Mouse (Mus musculus) lung, embryonic 16.5 days (tissue): ENCODE data around the gene Olfr119. TPM values are rescaled to one million over a fixed set of nuclear protein-coding genes. Genes with fewer than 3 reads are reported as not detected.
"Not testable (repeated sequence)": the region's sequence is repeated elsewhere in the genome, so short reads cannot be mapped to it uniquely, and the experiment has no call there.

ENCODE experiments used
- ATAC-seq: fragments of 200-750 bp; cut with Nextera tagmentation; 2 replicates; pipeline ENCODE4 v1.8.0; 2017; ENCODE audit warnings: low read depth, mild to moderate bottlenecking, moderate library complexity
- H3K27ac ChIP-seq: fragments of 300-500 bp; sonication (generic); 2 replicates; pipeline ENCODE4 v1.5.1; 2014; ENCODE audit warnings: mild to moderate bottlenecking, control low read depth, low read length
- H3K27me3 ChIP-seq: fragments of 300-500 bp; sonication (generic); 2 replicates; pipeline ENCODE4 v1.6.1; 2014; ENCODE audit warnings: low read depth, low read length, mixed read lengths; ENCODE audit not compliant: control insufficient read depth, insufficient read depth
- H3K36me3 ChIP-seq: fragments of 300-500 bp; sonication (generic); 2 replicates; pipeline ENCODE4 v1.6.1; 2014; ENCODE audit warnings: low read length; ENCODE audit not compliant: control insufficient read depth, insufficient read depth
- H3K4me1 ChIP-seq: fragments of 300-500 bp; sonication (generic); replicated peaks from 2 replicates; pipeline ENCODE4 v1.6.1; 2014; ENCODE audit warnings: low read length, mixed read lengths; ENCODE audit not compliant: control insufficient read depth, insufficient read depth
- H3K4me2 ChIP-seq: fragments of 300-500 bp; sonication (generic); 2 replicates; pipeline ENCODE4 v1.6.1; 2014; ENCODE audit warnings: low read depth, low read length, control low read depth
- H3K4me3 ChIP-seq: fragments of 300-500 bp; sonication (generic); 2 replicates; pipeline ENCODE4 v1.5.1; 2014; ENCODE audit warnings: mild to moderate bottlenecking, low read length, control low read depth
- H3K9ac ChIP-seq: fragments of 300-500 bp; sonication (generic); 2 replicates; pipeline ENCODE4 v1.6.1; 2014; ENCODE audit warnings: low read length, control low read depth
- H3K9me3 ChIP-seq: fragments of 300-500 bp; sonication (generic); 2 replicates; pipeline ENCODE4 v1.6.1; 2016; ENCODE audit warnings: low read length; ENCODE audit not compliant: control insufficient read depth
- WGBS: fragments of 180-500 bp; shearing (Covaris S2); extraction: QIAGEN DNeasy Blood & Tissue Kit; methylation state at CpG from one replicate; pipeline ENCODE4 v1.1.7; 2014; 5-methylcytosine and 5-hydroxymethylcytosine counted together
- polyA plus RNA-seq: library from polyadenylated mRNA; unstranded; fragments of >200 nt; fragmentation: Nextera tagmentation; extraction: Ambion mirVana; gene quantifications from 2 replicates; pipeline ENCODE4 v1.2.1, GENCODE M21; 2015

The Olfr119 gene
- not detected in 2 replicates for polyA plus RNA-seq

GRCm38 (mm10) chr17:37696264-37696663 is at the start of gene Olfr119:
TSS of gene Olfr119 (plus strand) at chr17:37696564.
- not testable (repeated sequence) for H3K9me3 ChIP-seq, H3K4me1 ChIP-seq, H3K4me3 ChIP-seq, H3K27me3 ChIP-seq, H3K36me3 ChIP-seq, H3K4me2 ChIP-seq, H3K27ac ChIP-seq, ATAC-seq, H3K9ac ChIP-seq
- WGBS, result 50% methylated on average over 1 of the region's 1 CpGs

GRCm38 (mm10) chr17:37663682-37664081 is 32.7 kb upstream of the Olfr119 start, which contains the start of gene Olfr117:
TSS of gene Olfr117 (minus strand) at chr17:37663782.
- 50% methylated on average over 1 of the region's 1 CpGs for WGBS
- H3K9ac ChIP-seq, result no peak within 1 kb of the TSS
- H3K27ac ChIP-seq, result no peak within 1 kb of the TSS
- no peaks in the 10 kb centered on the region for H3K4me1 ChIP-seq
- H3K36me3 ChIP-seq, result no peaks in the 10 kb centered on the region
- H3K4me2 ChIP-seq, result no peak within 1 kb of the TSS
- H3K4me3 ChIP-seq, result no peak within 1 kb of the TSS
- no peaks in the 10 kb centered on the region for H3K9me3 ChIP-seq
- H3K27me3 ChIP-seq, result no peaks in the 10 kb centered on the region
- ATAC-seq, result no peak

- Histone ChIP-seq H3K27ac (no peak within 1 kb of the TSS), H3K36me3 (no peaks in the 10 kb centered on the region), H3K9me3 (no peaks in the 10 kb centered on the region), H3K9ac (no peak within 1 kb of the TSS), H3K4me1 (no peaks in the 10 kb centered on the region), H3K27me3 (no peaks in the 10 kb centered on the region), H3K4me3 (no peak within 1 kb of the TSS), H3K4me2 (no peak within 1 kb of the TSS)
- ATAC-seq, result no peak
- 60% methylated on average over 2 of the region's 2 CpGs for WGBS
These were observed 29.7 kb upstream of the Olfr119 start, which contains the start of gene Olfr118 for GRCm38 (mm10) chr17:37666688-37667087. TSS of gene Olfr118 (plus strand) at chr17:37666988.

- no peak within 1 kb of the TSS for H3K4me2 ChIP-seq
- WGBS, result 68% methylated on average over 1 of the region's 1 CpGs
- no peaks in the 10 kb centered on the region for H3K9me3 ChIP-seq
- H3K27me3 ChIP-seq, result no peaks in the 10 kb centered on the region
- no peaks in the 10 kb centered on the region for H3K36me3 ChIP-seq
- no peak within 1 kb of the TSS for H3K9ac ChIP-seq
- ATAC-seq, result no peak
- no peaks in the 10 kb centered on the region for H3K4me1 ChIP-seq
- H3K4me3 ChIP-seq, result no peak within 1 kb of the TSS
- H3K27ac ChIP-seq, result no peak within 1 kb of the TSS
These were observed 25.1 kb downstream of the Olfr119 start, which contains the start of gene Olfr120 for GRCm38 (mm10) chr17:37721508-37721907. TSS of gene Olfr120 (plus strand) at chr17:37721808.

- Histone ChIP-seq H3K4me3 (no peak overlapping the region), H3K27ac (no peak overlapping the region), H3K9me3 (no peaks in the 10 kb centered on the region), H3K4me2 (no peak overlapping the region), H3K4me1 (no peaks in the 10 kb centered on the region), H3K36me3 (no peaks in the 10 kb centered on the region), H3K27me3 (no peaks in the 10 kb centered on the region), H3K9ac (no peak overlapping the region)
- WGBS, result 53% methylated on average over 7 of the region's 7 CpGs
- ATAC-seq, result no peak
These were observed 41.7 kb downstream of the Olfr119 start for GRCm38 (mm10) chr17:37738070-37738469.

Other genes with a start within 250 kb of the Olfr119 start
- gene Olfr109, start 237.6 kb upstream of the Olfr119 start, polyA plus RNA-seq, result not detected in 2 replicates
- not detected in 2 replicates for gene H2-M2, start 213.0 kb upstream of the Olfr119 start, polyA plus RNA-seq
- gene Olfr110, start 204.1 kb upstream of the Olfr119 start, polyA plus RNA-seq, result not detected in 2 replicates
- not detected in 2 replicates for gene Olfr111, start 188.5 kb upstream of the Olfr119 start, polyA plus RNA-seq
- gene Olfr112, start 127.1 kb upstream of the Olfr119 start, polyA plus RNA-seq, result not detected in 2 replicates
- gene Olfr113, start 118.9 kb upstream of the Olfr119 start, polyA plus RNA-seq, result not detected in 2 replicates
- not detected in 2 replicates for gene Olfr114, start 103.8 kb upstream of the Olfr119 start, polyA plus RNA-seq
- gene Olfr115, start 69.5 kb upstream of the Olfr119 start, polyA plus RNA-seq, result not detected in 2 replicates
- gene Olfr116, start 69.4 kb upstream of the Olfr119 start, polyA plus RNA-seq, result not detected in 2 replicates
- not detected in 2 replicates for gene Olfr117, start 32.8 kb upstream of the Olfr119 start, polyA plus RNA-seq
- not detected in 2 replicates for gene Olfr118, start 29.6 kb upstream of the Olfr119 start, polyA plus RNA-seq
- gene Olfr120, start 25.2 kb downstream of the Olfr119 start, polyA plus RNA-seq, result not detected in 2 replicates
- not detected in 2 replicates for gene Olfr121, start 52.3 kb downstream of the Olfr119 start, polyA plus RNA-seq
- not detected in 2 replicates for gene Olfr122, start 72.0 kb downstream of the Olfr119 start, polyA plus RNA-seq
- not detected in 2 replicates for gene Olfr123, start 97.0 kb downstream of the Olfr119 start, polyA plus RNA-seq
- gene Olfr124, start 103.3 kb downstream of the Olfr119 start, polyA plus RNA-seq, result not detected in 2 replicates
- not detected in 2 replicates for gene Olfr125, start 136.4 kb downstream of the Olfr119 start, polyA plus RNA-seq
- not detected in 2 replicates for gene Olfr126, start 150.9 kb downstream of the Olfr119 start, polyA plus RNA-seq
- gene Olfr127, start 203.9 kb downstream of the Olfr119 start, polyA plus RNA-seq, result not detected in 2 replicates
- not detected in 2 replicates for gene Olfr128, start 224.0 kb downstream of the Olfr119 start, polyA plus RNA-seq